Mouse (Mus musculus) CD4-positive helper T cell, adult 2 months (primary cell): ENCODE measurements at regions not wholly inside any gene's neighbourhood (a gene's known extent, or its start where the extent isn't known, plus 50 kb on each side); places are given as distances from the start of the nearest gene placed in this dataset.
A peak's percentile ranks its signal among the peaks of the same experiment; 100 is the strongest.
"Not testable (repeated sequence)": the region's sequence is repeated elsewhere in the genome, so short reads cannot be mapped to it uniquely, and the experiment has no call there.

Source experiments
- DNase-seq: peaks from one replicate; pipeline ENCODE4 v3.0.0-alpha.2; 2012; ENCODE audit warnings: low read depth, missing footprints, low spot score

GRCm38 (mm10) chr3:21726747-21727505 is 349.5 kb upstream of the Tbl1xr1 start:
- no peak for DNase-seq

- DNase-seq: no peak
These were observed 348.4 kb upstream of the Tbl1xr1 start for GRCm38 (mm10) chr3:21728019-21728418.

GRCm38 (mm10) chr3:21729328-21729727 is 347.1 kb upstream of the Tbl1xr1 start:
- DNase-seq: no peak

- not testable (repeated sequence) for DNase-seq
These were observed 340.8 kb upstream of the Tbl1xr1 start for GRCm38 (mm10) chr3:21735688-21736087.

- no peak for DNase-seq
These were observed 336.7 kb upstream of the Tbl1xr1 start for GRCm38 (mm10) chr3:21739720-21740119.

GRCm38 (mm10) chr3:21744107-21744506 is 332.3 kb upstream of the Tbl1xr1 start:
- no peak for DNase-seq

- no peak for DNase-seq
These were observed 315.8 kb upstream of the Tbl1xr1 start for GRCm38 (mm10) chr3:21760516-21761218.

GRCm38 (mm10) chr3:21761219-21761600 is 315.2 kb upstream of the Tbl1xr1 start:
- DNase-seq: no peak

- DNase-seq: no peak
These were observed 314.5 kb upstream of the Tbl1xr1 start for GRCm38 (mm10) chr3:21761909-21762308.

- no peak for DNase-seq
These were observed 308.4 kb upstream of the Tbl1xr1 start for GRCm38 (mm10) chr3:21768081-21768480.

GRCm38 (mm10) chr3:21769920-21770547 is 306.4 kb upstream of the Tbl1xr1 start:
- no peak for DNase-seq

- DNase-seq: no peak
These were observed 304.6 kb upstream of the Tbl1xr1 start for GRCm38 (mm10) chr3:21771752-21772298.

- DNase-seq: no peak
These were observed 302.1 kb upstream of the Tbl1xr1 start for GRCm38 (mm10) chr3:21774172-21774842.

GRCm38 (mm10) chr3:21778789-21779188 is 297.7 kb upstream of the Tbl1xr1 start:
- DNase-seq: no peak

GRCm38 (mm10) chr3:21791983-21792631 is 284.3 kb upstream of the Tbl1xr1 start:
- no peak for DNase-seq

- DNase-seq: no peak
These were observed 278.3 kb upstream of the Tbl1xr1 start for GRCm38 (mm10) chr3:21798139-21798538.

- not testable (repeated sequence) for DNase-seq
These were observed 272.6 kb upstream of the Tbl1xr1 start for GRCm38 (mm10) chr3:21803886-21804285.

GRCm38 (mm10) chr3:21806494-21807157 is 269.8 kb upstream of the Tbl1xr1 start:
- DNase-seq: no peak

- no peak for DNase-seq
These were observed 267.9 kb upstream of the Tbl1xr1 start for GRCm38 (mm10) chr3:21808539-21808938.

GRCm38 (mm10) chr3:21809769-21810470 is 266.5 kb upstream of the Tbl1xr1 start:
- peak; percentile 19 for DNase-seq
